Mouse (Mus musculus) cerebellum, postnatal 10 days (tissue): ENCODE measurements at regions not wholly inside any gene's neighbourhood (a gene's known extent, or its start where the extent isn't known, plus 50 kb on each side); places are given as distances from the start of the nearest gene placed in this dataset.

Experiments
- DNase-seq, 2 experiments: peaks; one replicate each; pipeline ENCODE4 v3.0.0; 2021; ENCODE audit warnings: mixed read lengths in 2 of 2

DNA sequence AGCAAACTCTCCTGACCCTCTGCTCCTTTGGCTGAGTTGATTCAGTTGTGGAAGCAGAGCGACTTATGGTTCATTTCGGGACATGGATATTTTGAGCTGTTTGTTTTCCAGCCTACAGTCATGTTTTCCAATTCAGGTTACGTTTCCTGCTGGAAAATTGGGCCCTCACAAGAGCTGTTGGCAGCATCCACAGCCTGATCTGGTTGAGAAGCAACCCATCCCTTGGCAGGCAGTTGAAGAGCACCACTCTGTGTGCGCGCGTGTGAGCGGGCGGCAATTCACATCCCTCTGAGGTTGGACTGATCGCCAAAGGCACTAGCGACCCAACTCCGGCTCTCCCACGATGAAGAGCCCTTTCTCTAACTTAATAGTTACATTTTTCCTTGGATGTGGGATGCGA lies 457.1 kb downstream of the Tmem38b start:
- peak; percentile 51 to 74 for DNase-seq

DNA sequence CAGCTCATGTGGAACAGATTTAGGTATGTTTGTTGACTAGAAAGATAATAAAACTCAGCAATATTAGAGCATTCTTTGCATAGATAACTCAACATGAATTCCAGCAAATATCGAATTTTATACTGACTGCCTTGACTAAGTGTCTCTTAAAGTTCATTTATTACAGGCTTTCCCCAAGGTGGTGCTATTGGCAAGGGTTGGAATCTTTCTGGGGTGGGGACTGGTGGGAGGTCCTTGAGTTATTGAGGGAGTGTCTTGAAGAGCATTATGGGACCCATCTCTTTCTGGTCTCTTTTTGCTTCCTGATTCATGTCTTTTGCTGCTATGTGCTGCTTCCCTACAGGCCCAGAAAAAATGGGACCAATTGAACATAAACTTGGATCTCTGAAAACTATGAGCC lies 488.0 kb downstream of the Tmem38b start:
- peak; percentile 31 to 42 for DNase-seq

DNA sequence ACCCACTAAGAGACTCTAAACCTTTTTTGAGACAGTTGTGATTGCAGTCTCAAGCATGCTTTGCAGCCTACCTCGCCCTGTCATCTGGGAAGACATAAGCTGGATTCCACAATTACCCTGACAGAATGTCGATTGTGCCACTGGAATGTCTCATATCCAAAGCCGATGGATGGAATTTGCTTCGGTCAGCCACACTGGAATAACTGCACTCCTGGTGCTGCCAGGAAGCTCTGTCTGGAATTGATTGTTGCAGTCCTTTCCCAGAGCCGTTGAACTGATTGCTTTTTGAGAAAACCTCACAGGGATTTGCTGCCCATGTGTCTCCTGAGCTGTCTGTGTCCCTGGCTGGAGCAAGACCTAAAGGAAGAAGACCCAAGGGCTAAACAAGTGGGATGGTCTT lies 499.0 kb downstream of the Tmem38b start:
- no peak for DNase-seq

DNA sequence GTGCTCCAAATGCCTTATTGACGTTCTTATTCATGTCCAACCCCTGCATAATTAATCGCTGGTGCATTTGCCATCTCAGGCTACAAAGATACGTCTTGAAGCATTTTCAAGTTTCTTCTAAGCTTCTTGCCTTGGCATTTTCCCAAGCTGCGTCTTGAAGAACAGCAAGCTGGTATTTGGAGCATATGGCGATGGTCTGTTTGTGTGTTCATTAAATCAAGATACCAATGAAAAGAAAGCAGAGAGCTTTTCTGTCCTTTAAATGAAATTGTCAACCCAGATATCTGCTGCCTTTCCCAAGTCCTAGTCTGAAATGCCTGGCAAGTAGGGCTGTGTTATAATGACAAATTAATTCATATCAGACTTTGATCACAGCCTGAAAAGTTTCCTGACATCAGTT lies 502.4 kb downstream of the Tmem38b start:
- DNase-seq = peak in 1 of 2 experiments; percentile 19

DNA sequence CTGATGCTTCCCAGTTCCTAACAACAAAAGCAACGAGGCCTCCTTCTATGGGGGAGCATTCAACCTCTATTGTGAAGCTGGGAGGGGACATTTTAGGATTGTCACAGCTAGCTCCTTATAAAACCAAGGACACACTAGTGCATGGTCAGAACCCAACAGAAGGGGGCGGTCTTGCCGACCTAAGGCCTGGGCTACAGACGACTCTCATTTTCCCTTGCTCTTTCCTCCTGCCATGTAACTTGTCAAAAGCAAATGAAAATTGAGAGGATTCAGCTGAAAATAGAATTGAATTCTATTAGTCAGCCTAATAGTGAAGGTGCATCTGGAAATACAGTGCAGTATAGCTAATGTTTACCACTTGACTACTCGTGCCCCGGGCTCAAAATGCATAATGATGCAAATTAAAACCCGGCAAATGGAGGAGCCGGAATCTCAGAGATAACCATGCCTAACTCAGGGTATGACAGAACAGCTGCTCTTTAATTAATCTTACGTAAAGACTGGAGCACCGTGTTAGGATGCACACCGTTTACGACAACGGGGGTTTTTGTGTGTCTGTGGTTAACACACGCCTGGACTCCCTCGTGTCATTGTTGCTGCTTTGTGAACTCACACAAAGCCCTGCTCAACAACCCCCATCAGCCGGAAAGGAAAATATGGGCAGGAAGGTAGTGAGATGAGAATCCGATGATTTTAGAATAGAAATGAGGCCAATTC lies 503.0 kb downstream of the Tmem38b start:
- peak; percentile 62 for DNase-seq

DNA sequence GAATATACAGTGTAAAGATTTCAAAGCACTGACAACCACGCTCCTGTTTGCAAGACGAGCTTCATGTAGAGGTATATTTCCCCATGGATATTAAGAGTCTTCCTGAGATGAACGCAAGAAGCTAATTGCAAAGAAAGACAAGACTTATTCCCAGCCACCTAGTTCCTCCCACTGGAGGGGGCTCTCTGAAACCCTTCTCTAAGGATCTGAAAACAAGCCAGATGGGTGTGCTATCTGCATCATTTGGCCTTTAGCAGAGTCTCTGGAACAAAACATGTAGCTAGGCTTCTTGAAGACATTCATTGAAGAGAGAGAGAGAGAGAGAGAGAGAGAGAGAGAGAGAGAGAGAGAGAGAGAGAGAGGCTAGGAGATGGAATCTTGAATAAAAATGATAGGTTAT lies 504.8 kb downstream of the Tmem38b start:
- DNase-seq = peak in 1 of 2 experiments; percentile 21

DNA sequence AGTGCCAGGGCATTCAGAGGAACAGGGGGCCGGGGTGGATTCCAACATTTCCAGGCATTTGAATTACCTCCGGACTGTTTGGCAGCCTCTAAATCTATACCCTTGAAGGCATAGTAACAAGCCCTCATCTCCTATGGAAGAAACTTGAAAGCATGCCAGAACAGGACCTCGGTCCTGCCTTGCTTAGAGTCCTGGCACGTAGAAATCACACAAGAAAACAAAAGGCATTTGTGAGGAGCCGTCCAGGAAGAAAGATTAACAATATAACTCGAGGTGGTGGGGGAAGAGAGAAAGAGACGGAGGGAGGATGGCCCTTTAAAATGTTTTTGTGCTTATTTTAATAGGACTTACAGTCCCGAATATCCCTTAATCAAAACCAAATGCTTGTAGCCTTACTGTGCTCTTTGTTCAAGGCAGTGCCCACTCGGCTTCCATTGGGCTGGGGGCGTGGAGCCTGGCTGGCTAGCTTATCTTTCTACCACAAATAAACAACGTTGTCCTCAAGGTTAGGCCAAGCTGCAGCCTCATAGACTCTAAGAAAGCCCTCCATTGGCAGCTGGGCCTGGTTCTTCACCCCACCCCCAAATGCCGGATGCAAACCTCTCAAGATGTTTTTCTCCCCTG lies 505.9 kb downstream of the Tmem38b start:
- peak; percentile 34 to 43 for DNase-seq

DNA sequence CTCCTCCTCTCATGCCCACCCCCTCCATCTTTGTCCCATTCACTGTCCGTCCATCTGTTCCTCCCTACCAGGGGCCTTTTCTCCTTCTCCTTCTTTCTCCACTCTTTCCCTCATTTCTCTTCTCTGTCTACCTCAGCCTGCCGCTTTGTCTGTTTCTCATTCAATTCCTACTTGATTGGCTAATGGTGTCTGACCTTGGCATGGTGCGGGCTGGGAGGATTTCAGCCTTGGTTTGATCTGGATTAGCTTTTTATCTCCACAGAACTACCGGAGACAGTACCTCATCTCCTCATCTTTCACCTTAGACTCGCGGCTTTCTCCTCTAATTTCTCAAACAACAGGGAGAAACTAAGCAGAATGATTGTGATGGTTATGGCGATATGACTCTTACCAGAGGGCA lies 506.4 kb downstream of the Tmem38b start:
- DNase-seq = peak in 1 of 2 experiments; percentile 8

DNA sequence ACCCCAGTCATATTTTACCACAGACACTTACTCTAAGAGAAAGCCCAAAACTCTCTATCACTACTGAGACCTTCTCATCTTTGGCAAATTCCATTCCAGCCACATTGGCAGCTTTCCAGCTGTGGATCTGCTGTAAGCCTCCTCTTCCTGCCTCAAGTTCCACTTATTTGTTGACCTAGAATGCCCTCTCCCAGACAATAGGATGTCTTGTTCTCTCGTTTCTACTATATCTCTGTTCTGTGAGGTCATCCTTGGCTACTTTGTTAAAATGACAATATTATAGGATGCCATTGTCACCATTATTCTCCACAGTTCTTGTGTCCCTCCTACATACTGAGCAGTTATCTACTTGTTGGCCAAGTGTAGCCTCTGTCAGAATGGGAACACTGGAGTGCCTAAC lies 512.7 kb downstream of the Tmem38b start:
- peak in 1 of 2 experiments; percentile 30 for DNase-seq

DNA sequence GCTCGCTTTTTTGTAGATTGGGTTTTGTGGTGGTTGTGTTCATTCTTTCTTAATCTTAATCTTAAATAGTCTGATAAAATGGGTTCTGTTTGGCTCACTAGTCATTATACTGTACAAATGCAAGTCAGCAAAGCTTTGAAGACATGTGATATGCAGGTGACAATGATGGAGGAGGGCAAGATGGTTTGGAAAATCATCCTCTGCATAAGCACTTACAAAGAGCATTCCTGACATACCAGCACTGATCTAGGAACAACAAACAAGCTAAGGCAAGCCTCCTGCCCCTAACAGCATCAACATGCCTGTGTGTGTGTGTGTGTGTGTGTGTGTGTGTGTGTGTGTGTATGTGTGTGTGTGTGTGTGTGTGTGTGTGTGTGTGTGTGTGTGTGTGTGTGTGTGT lies 514.3 kb downstream of the Tmem38b start:
- DNase-seq = no peak

DNA sequence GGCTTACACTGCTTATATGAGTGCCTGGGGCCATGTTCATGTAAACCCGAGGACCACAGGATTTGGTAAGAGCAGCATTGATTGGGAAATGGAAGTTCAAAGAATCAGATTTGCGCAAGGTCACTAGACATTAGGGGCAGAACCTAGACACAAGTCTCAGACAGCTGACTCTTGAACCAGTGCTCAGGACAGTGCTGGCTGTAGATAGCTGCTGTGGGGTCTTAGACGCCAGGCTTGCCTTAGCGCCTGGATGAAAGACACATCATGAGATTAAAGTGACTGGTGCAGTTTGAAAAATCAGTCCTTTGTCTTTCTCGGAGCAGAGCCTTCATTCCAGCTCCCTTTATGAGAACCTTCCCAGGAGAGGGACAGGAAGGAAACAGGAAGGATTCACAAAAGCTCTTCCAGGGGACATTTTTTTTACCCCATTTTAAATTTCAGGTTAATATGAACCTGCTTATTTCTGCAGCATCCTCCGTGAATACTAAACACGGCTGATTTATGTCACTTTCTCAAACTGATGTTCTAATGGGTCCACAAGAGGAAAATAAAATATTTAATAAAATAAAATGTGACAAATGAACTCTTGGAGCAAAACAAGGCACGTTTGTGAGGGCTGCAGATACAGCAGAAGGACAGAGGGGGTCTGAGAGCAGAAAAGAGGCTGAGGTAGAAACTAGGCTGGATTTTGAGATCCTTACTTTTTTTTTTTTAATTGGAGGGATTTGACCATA lies 528.0 kb downstream of the Tmem38b start:
- DNase-seq = peak in 1 of 2 experiments; percentile 16

DNA sequence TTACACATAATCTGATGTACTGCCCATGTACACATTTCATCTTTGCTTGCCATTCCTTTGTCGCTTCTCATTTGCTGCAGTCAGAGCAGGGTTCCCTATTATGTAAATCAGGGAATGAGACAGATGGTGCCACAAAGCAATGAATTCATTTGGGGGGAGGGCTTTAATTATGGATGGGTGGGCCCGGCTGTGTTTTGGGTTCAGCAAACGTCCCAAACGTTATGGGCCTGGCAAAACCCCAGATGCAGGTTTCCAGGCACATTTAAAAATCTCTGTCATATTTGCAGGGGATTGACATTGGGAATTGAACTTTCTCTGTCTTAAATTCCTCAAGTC lies 528.5 kb downstream of the Tmem38b start:
- peak; percentile 76 to 83 for DNase-seq

DNA sequence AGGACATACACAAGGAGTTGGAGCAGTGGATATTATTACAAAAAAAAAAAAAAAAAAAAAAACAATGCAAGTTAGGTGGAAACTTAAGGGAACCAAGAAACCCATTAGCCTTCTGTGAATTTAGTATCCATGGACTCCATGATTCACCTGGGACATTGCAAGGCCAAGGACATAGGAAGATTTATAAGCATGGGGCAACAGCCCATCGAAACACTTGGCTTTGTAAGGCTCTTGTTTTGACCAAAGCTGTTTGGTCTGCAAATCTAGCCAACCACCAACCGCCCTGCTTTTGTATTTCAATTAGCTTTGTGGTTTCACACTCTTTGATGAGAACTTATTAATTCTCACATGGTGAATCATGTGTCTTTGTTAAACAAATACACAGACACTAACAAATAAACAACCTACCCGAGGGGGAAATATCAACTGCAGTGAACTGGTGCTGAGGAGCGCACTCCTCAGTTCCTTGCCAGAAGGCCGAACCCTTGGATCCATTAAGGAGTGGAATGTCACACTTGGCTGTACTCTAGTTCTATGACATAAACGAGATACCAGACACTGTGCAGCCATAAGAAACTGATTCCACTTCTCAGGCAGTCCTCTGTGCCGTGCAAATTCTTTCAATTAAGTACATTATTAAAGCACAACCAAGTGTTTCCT lies 529.7 kb downstream of the Tmem38b start:
- peak in 1 of 2 experiments; percentile 6 for DNase-seq

DNA sequence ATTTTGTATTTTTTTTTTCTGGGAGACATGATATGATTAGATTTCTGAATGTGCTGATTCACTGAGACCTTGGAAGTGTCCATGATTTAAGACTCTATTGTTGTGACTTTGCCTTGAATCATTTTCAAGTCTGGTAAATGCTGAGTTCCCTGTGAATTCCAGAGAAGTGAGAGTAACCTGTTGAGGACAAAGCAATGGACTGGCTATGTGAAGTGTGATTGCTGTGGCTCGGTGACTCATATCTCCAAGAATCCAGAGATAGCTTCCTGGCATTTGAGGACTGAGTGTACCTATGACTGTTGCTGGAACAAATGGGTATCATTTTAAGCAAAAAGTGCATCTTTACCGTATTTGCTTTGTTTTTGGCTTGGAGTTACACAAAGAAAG lies 530.2 kb downstream of the Tmem38b start:
- no peak for DNase-seq

DNA sequence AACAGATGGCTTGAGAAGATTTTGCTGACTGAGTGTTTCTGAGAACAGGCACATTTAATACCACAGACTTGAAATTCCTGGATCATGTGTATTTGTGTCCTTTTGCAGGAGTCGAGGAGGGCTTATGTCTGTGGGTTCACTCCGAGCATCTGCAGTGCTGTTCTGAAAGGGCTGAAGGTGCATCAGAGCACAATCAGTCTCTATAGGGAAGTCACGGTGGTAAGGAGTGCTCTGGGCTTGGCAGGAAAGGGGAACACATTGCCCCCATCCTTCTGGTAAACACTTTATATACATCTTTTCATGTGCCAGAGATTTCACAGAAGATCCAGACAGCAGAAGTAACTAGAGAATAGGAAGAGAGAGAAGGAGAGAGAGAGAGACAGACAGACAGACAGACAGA lies 545.1 kb downstream of the Tmem38b start:
- no peak for DNase-seq

DNA sequence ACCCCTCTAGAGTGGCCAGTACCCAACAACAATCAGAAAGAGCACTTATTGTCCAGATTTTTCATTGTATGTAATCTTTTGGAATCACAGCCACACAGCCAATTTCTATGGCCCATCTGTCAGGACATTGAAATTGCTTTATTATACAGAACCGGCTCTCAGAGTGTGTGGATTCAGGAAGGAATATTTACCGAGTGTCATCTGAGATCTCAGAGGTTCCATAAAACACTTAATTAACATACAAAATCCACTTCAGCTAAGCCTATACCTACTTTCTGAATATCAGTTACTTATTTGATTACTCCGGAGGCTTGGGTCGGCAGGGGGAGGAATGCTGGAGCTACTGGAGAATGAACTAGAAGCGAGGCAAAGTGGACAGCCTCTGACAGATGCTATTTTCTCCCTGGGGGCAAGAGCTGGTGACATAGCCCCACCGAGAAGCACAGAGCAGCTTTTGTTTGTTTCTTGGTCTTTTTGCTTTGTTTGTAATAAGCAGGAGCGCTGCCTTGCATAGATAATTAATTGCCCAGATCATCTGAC lies 545.6 kb downstream of the Tmem38b start:
- peak; percentile 32 to 53 for DNase-seq

DNA sequence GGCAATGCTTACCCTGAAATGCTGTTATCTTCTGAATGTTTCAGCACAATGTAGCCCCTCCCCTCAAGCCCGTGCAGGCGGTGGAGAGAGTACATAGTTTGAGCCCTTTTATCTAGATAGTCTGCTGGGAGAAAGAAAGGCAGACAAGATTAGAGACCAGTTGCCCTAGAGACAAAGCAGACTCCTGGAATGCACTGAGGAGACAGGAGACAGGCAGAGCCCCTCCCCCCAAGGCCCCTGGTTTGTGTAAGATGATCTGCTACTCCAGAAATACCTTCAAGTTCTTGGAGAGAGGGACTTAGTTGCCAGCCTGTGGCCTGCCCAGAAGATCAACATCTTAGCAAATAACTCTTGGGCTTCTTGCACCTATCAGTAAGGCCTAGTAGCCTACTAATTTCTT lies 547.8 kb downstream of the Tmem38b start:
- no peak for DNase-seq

DNA sequence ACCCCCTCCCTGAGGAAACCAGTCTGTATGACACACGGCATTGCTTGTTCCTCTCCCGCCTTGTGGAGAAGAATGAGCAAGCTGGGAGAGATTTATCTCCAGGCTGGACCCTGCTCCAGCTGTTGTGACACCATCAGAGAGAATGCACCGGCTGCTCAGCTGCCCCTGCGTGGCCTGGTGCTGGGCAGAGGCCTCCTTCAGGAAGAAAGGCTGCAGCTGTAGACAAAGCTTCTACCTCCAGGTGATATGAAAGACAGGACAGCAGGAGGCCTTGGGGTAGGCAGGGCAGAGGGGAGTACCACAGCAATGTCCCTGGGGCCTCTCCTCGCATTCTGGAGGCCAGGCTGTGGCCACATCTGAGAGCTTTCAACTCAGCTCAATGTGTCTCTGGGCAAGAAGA lies 548.6 kb downstream of the Tmem38b start:
- no peak for DNase-seq

DNA sequence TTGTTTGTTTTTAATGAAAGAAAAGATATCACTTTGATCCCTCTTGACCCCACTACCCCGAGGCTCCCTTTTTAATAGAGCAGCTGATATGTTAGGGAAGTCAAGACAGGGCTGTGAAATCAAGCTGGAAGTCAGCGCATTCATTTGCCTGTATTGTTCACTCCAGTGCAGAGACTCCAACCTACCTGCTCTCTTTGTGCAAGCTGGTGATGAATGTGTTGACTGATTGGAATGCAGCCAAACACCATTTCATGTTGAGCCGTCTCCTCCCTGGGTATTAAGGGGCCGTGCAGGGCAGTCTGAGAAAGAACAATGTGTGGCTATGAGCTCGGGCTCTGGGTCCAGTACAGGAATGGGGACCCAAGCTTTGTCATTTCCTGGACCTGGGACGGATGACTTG lies 557.4 kb upstream of the Zfp462 start:
- DNase-seq = peak in 1 of 2 experiments; percentile 10

DNA sequence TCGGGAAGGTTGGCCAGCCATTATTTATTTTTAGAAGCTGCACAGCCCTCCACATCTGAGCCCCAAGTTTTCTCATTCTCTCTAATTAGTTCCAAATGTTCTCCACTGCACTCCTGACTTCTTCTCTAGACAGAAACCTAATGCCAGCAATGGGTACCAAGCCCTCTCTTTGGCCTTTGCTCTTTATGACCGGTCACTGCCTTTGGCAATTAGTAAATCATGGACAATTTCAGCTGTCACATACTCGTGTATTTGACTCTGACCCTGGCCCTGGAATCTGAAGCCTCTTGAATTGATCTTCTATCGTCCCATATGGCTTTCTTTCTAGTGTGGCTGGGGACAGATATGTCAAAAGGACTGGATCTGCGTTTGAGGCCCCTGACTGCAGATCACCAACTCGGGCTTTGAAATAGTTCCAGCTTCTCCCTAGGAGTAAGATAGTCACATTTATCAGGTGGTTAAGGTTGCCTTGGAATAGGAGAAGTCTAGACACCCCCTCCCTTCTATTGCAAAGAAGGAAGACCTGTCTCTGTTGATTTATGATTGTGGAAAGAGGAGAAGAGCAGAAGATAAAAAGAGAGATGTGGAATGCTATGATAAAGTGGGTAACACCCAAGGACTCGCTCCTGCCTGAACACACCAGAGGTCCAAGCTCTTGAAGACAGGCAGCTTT lies 553.2 kb upstream of the Zfp462 start:
- DNase-seq = no peak

DNA sequence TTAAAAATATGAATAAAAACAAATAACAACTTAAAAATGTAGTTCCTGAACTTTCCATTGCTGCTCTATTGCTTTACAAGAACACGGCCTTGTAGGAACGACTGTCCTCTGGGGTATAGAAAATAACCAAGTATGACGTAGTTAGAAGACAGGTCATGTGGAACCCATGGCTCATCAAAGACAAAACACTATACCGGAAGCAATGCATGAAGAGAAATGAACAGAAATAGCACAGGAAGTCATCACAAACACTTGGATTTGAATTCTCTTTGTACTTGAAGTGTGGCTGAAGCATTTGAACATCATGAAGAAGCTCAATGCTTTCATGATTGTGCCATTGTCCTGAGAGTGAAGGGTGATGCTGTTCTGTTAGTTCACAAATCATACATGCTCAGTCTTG lies 538.7 kb upstream of the Zfp462 start:
- no peak for DNase-seq

DNA sequence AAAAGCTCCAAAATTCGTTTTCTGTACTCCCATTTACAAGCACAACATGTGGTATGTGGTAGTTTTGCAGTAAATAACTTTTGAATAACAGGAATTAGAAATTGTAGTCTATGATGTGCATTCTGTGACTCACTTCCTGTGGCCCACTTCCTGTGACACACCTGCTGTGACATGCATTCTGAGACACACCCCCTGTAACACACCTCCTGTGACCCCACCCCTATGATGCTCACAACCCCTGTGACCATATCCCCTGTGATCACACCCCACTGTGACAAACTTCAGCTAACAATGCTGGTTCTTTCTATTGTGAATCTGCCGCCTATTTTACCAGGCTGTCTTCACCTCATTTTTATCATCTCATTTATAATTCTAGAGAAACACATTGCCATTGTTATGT lies 536.9 kb upstream of the Zfp462 start:
- no peak for DNase-seq

DNA sequence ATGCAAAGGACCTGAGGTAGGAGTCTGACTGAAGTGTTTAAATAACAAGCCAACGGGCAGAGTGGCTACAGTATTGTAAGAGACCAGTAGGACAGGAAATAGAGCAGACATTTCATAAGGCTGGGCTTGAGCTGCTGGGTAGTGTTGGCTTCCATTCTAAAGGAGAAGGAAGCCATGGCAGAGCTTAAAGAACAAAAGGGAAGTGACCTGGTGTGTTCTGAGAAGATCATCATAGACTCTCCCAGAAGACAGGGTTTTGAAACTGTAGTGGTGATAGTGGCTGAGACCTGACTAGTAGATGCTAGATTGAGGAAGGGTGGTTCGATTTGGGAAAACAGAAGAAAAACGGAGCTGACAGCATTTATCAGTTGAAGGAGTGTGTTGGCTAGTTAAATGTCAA lies 514.1 kb upstream of the Zfp462 start:
- no peak for DNase-seq
